Mouse (Mus musculus): ENCODE results near the gene Gm5129.
A peak's percentile ranks its signal among the peaks of the same experiment; 100 is the strongest.
"Not testable (repeated sequence)": the region's sequence is repeated elsewhere in the genome, so short reads cannot be mapped to it uniquely, and the experiment has no call there.

Gene Gm5129

DNA sequence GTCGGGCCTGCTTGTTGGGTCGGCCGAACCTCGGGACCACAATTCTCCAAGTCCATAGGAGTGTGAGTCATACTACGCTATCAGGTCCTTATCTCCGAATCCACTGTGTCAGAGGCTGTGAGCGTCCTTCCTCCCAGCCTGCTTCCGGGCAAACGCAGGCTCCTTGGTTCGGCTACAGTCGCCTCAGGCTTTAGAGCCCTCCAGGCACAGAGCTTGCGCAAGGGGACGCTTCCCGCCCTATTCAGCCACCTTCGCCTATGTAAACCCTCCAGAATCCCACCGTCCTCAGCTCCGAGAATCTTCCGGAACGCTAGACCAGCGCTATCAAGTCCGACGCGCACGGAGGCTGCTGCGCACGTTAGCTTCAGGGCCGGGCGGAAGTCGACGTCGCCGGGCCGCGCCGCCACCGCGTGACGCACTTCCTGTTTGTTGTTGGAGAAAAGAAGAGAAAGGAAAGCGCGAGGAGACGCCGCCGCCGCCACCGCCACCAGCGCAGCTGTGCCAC lies at the start of gene Gm5129, which contains the start of gene Dnajb6:
Gm5129 (minus strand) TSS at position 380 of the 505 bp plus-strand sequence.
Dnajb6 (plus strand) TSS at position 132 of the 505 bp plus-strand sequence.
- DNase-seq (ENCODE audit: low spot score), result peak; percentile 94

GRCm38 (mm10) chr5:29784906-29785305 lies 49.2 kb upstream of the Gm5129 start:
- not testable (repeated sequence) for DNase-seq (ENCODE audit: low spot score)

GRCm38 (mm10) chr5:29782261-29782660 lies 46.5 kb upstream of the Gm5129 start:
- DNase-seq (ENCODE audit: low spot score), result no peak

DNA sequence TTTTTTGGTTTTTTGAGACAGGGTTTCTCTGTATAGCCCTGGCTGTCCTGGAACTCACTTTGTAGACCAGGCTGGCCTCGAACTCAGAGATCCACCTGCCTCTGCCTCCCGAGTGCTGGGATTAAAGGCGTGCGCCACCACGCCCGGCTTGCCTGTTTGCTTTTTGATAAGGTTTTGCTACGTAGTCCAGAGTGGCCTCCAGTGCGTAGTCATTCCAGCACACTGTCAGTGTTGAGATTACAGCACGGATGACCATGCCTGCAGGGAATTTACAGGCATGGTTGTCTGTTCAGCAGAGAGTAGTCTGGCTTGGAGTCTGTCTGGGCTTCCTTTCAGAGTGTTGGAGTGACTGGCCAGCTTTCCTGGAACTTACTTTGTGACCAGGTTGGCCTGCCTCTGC lies 44.0 kb upstream of the Gm5129 start:
- DNase-seq (ENCODE audit: low spot score), result not testable (repeated sequence)

GRCm38 (mm10) chr5:29778029-29778428 lies 42.3 kb upstream of the Gm5129 start:
- DNase-seq (ENCODE audit: low spot score), result no peak

DNA sequence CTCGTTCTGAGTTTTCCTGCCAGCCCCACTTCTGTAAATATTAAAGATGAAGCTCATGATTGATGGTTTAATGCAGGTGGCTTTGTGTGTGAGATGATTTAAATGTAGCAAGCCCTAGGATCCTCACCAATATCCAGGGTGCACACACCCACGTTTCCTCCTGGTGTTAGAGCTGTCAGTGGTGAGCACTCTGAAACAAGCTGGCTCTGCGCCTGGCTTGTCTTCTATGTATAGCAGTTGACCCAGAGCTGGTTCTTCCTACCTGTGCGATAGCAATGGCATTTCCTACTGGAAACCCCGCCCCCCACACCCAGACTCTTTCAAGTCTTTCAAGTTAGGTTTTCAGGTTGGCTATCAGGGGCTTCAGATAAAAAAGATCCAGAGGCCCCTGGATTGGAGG lies 39.7 kb upstream of the Gm5129 start:
- no peak for DNase-seq (ENCODE audit: low spot score)

- DNase-seq (ENCODE audit: low spot score), result no peak
Measured at GRCm38 (mm10) chr5:29773460-29774150, 37.9 kb upstream of the Gm5129 start.

GRCm38 (mm10) chr5:29772651-29773330 lies 37.1 kb upstream of the Gm5129 start:
- no peak for DNase-seq (ENCODE audit: low spot score)

DNA sequence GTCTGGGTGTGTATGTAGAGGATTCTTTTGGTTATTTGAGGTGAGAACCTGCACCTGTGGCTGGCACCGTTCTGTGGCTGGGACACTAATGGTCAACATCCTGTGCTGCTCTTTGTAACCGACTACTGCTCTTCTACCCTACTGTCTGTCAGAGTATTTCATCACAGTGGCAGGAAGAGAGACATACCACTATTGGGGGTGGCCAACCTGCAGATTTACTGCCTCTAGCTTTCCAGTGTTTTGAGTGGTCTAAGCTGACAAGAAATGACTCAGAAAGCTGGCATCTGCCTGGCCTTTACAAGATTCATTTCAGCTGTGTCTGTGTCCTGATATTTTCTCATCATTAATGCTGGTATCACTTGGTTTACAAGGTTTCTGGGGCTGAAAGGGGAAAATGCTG lies 36.3 kb upstream of the Gm5129 start:
- no peak for DNase-seq (ENCODE audit: low spot score)

- no peak for DNase-seq (ENCODE audit: low spot score)
Measured at GRCm38 (mm10) chr5:29770935-29771334, 35.2 kb upstream of the Gm5129 start.

GRCm38 (mm10) chr5:29759318-29759717 lies 23.6 kb upstream of the Gm5129 start:
- no peak for DNase-seq (ENCODE audit: low spot score)

DNA sequence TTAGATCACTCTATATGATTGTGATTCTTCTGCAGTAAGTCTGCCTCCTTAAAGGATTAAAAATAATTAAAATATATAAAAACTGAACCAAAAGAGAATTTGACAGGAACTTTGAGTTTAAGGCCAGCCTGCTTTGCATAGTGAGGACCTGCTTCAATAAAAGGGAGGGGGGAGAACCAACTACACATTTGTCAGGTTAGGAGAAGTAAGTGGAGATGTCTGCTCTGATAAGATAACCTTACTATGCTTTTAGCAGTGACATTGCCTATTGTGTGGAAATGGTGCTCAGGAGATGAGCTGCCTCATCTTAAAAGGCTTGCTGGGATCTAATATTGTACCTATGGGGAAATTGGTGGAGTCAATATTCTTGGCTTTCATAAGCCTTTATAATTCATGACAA lies 17.2 kb upstream of the Gm5129 start:
- DNase-seq (ENCODE audit: low spot score), result no peak

DNA sequence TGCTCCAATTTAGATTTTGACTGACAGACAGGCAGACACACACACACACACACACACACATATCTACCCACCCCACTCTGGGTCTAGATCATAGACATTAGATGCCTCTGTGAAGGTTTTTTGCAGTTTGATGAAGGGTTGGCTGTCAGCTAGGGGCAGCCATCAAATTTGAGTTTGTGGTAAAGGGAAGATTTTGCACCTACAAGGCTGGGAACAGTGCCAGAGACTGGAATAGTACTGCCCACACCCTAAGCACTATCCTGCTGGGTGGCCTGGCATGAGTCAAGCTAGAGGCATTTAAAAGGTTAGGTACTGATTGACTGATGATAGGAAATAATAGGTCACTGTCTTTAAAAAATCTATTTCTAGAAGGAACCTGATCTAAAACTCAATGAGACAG lies 15.6 kb upstream of the Gm5129 start:
- DNase-seq (ENCODE audit: low spot score), result no peak

GRCm38 (mm10) chr5:29747661-29748060 lies 11.9 kb upstream of the Gm5129 start:
- DNase-seq (ENCODE audit: low spot score), result no peak

GRCm38 (mm10) chr5:29741093-29741492 lies 5.4 kb upstream of the Gm5129 start:
- DNase-seq (ENCODE audit: low spot score), result peak; percentile 16

DNA sequence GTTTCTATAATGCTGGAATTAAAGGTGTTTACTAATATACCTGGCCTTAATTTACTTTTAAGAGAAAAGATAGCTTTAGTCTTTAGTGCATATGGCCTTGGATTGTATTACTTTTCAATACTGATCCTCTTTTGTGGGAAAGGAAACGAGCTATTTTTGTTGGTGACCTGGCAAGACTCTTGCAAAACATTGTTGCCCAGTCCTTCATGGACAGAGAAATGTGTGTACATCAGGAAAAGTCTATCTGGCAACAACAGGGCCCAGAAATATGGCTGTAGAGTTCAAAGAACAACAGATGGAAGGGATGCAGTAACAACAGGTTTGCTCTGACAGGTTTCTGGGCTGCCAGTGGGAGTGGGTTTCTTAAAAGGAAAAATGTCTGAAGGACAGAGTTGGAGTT lies 4.9 kb upstream of the Gm5129 start:
- DNase-seq (ENCODE audit: low spot score), result peak; percentile 70

GRCm38 (mm10) chr5:29738076-29738475 lies 2.3 kb upstream of the Gm5129 start:
- no peak for DNase-seq (ENCODE audit: low spot score)

GRCm38 (mm10) chr5:29737471-29737870 lies 1.7 kb upstream of the Gm5129 start:
- DNase-seq (ENCODE audit: low spot score), result no peak

- DNase-seq (ENCODE audit: low spot score), result peak; percentile 19
Measured at GRCm38 (mm10) chr5:29736942-29737341, 1.2 kb upstream of the Gm5129 start.

GRCm38 (mm10) chr5:29736073-29736900 lies 551 bp upstream of the Gm5129 start:
- DNase-seq (ENCODE audit: low spot score), result peak; percentile 58

DNA sequence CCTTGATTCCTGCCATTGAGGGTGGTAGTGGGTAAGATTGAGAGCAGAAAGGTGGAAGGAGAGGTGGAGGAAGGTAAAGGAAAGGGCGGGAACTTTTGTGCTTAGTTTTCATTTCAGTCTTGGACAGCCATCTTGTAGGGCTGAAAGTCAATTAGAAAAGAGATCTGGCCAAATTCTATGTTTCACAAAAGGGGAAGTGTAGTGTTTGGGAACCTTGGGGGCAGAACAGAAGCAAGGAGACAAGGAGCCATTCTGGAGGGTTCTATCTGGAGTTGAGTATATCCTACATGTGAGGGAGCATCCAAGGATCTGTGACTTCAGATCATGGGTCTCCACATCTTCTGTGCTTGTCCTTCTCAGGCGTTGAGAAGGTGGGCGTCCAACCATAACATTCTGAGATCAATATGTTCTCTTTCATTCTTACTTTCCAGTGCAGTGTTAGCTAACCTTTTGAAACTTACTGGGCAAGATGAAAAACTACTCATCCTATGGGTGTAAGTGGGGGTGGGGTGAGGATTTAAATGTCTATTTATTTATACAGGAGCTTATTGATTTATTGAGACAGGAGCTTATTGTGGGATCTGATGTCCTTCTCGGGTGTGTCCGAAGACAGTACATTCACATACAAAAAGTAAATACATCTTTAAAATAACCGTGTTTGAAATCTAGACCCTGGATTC lies 765 bp downstream of the Gm5129 start:
- DNase-seq (ENCODE audit: low spot score), result no peak

DNA sequence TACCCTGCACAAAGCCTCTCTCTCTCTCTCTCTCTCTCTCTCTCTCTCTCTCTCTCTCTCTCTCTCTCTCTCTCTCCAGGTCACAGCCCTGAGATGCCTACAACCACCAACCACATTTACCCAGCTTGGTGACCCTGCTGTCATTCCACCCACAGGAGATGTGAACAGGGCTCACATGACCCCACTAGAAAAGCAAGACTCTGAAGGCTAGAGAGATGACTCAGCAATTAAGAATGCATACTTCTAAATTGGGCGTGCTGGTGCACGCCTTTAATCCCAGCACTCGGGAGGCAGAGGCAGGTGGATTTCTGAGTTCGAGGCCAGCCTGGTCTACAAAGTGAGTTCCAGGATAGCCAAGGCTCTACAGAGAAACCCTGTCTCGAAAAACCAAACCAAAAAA lies 9.7 kb downstream of the Gm5129 start:
- not testable (repeated sequence) for DNase-seq (ENCODE audit: low spot score)
